Mouse (Mus musculus) cortical plate, adult 2 months (tissue): ENCODE results near the gene Smad1.

Experiments
- CTCF ChIP-seq: fragments of 200-500 bp; IDR thresholded peaks from 2 replicates; pipeline ENCODE4 v1.5.1; 2011; ENCODE audit warnings: mild to moderate bottlenecking, control low read depth, low read length; ENCODE audit not compliant: insufficient read depth; ENCODE audit errors: extremely low read depth
- POLR2A ChIP-seq: fragments of 200-500 bp; IDR thresholded peaks from 2 replicates; pipeline ENCODE4 v1.6.1; 2011; ENCODE audit warnings: mild to moderate bottlenecking, low read length, control low read depth; ENCODE audit not compliant: insufficient read depth; ENCODE audit errors: extremely low read depth

DNA sequence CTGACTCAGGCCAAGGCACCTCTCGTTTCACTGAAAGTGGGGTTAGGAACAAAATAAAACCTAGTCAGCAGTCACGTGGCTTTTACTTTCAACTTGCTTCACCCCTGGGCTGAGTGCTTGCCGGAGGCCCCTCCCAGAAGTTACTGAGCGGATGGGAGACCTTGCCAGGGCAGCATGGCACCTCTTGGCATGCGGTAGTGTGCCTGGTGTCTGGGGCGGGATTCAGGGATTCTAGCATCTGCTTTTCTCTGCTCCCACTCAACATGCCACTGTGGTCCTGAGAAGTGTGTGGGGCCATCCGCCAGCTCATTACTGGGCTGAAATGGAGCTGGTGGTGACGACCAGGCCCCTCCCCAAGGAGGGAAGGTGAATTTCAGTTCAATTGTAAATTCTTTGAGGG lies 47.4 kb downstream of the Smad1 start:
- TF ChIP-seq CTCF (no peak), POLR2A (no peak)
